Mouse (Mus musculus): ENCODE results near the gene Dbn1. TPM values are rescaled to one million over a fixed set of nuclear protein-coding genes. Genes with fewer than 3 reads are reported as not detected.

Gene Dbn1
- polyA plus RNA-seq, 1 experiment from 2014 or later = 104 TPM

DNA sequence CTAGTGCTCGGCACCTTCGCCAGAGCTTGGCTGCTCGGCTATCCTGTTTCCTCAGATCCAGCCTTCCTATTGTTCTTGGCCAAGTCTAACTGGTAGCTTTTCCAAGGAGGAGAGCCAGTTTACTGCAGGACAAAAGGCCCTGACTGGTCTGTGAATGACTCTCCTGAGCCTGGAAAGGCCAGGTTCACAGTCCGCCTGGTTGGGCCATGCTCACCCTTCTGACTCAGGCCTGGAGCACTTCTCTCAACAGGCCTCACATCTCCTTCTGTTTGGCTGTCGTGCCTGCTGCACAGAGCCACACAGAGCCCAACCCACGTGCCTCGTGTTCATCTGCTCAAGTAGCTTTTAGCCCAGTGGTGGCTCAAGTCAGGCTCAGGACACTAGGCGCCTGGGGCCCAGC lies 34.8 kb upstream of the Dbn1 start:
- Histone ChIP-seq H3K9me3 (replicated peaks; ENCODE audit: low read length) (no peaks in the 10 kb centered on the region), H3K4me1 (replicated peaks; ENCODE audit: insufficient read depth, low read length) (peaks cover 5% of the 10 kb centered on the region; the same call in 1 of the 2 replicates), H3K9ac (ENCODE audit: low read depth, low read length) (0 out of 2 replicates have a peak overlapping the region, but pooled peaks have one; percentile 5), H3K4me2 (ENCODE audit: low read length) (no peak overlapping the region), H3K27ac (0 out of 2 replicates have a peak overlapping the region, but pooled peaks have one; percentile 25), H3K36me3 (ENCODE audit: insufficient read depth, low read length) (no peaks in the 10 kb centered on the region), H3K27me3 (ENCODE audit: insufficient read depth, low read length) (no peaks in the 10 kb centered on the region), H3K4me3 (replicated peaks; ENCODE audit: low read depth, low read length) (no peak overlapping the region)
- no peak for TF ChIP-seq CTCF (IDR thresholded peaks at IDR 0.05; ENCODE audit: low read depth)
- ATAC-seq (replicated peaks; ENCODE audit: low FRiP score, low read depth) (0 out of 2 replicates have a peak, but pooled peaks have one; percentile 12), DNase-seq (ENCODE audit: low spot score) (no peak)
- 49% methylated on average over 8 of the region's 8 CpGs for WGBS

DNA sequence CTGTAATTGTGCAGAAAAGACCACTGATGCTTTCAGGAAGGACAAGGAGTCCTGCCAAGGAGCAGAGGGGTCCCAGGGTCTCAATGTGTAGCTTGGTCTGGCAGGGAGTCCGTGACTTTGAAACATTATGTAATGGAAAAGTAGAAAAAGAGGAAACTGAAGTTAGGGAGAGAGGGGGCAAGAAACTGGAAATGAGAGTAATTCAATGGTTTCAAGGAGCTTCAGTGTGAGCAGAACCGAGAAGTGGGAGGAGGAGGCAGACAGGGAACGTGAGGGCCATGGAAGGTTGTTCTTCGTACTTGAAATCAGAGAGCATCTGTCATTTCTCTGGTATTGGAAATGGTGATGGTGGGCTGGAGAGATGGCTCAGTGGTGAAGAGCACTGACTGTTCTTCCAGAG lies 31.7 kb upstream of the Dbn1 start:
- no peak overlapping the region for H3K9ac ChIP-seq (ENCODE audit: low read depth, low read length)
- WGBS = 69% methylated on average over 4 of the region's 4 CpGs
- peaks cover 4% of the 10 kb centered on the region; the same call in 1 of the 2 replicates for H3K27me3 ChIP-seq (ENCODE audit: insufficient read depth, low read length)
- no peaks in the 10 kb centered on the region for H3K9me3 ChIP-seq (replicated peaks; ENCODE audit: low read length)
- no peak overlapping the region for H3K4me2 ChIP-seq (ENCODE audit: low read length)
- no peak overlapping the region for H3K27ac ChIP-seq
- no peaks in the 10 kb centered on the region for H3K36me3 ChIP-seq (ENCODE audit: insufficient read depth, low read length)
- ATAC-seq (replicated peaks; ENCODE audit: low FRiP score, low read depth) = no peak
- H3K4me3 ChIP-seq (replicated peaks; ENCODE audit: low read depth, low read length) = no peak overlapping the region
- TF ChIP-seq CTCF (IDR thresholded peaks at IDR 0.05; ENCODE audit: low read depth) = no peak
- no peak for DNase-seq (ENCODE audit: low spot score)
- peaks cover 5% of the 10 kb centered on the region; the same call in 1 of the 2 replicates for H3K4me1 ChIP-seq (replicated peaks; ENCODE audit: insufficient read depth, low read length)

DNA sequence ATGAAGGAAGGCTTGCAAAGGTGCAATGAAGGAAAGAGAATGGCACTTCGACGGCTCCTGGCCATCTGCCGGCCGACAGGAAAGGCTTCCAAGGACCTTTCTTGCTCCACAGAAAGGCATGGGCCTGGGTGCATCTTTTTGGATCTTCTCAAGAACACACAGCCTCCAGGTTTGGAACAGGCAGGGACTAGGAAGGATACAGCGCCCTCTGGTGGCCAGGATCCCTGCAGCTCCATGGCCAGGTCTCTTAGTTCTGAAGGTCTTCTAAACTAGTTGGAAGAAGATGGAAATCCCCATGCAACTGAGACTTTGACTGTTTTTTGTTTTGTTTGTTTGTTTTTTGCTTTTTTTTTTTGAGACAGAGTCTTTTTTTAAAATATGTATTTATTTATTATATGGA lies 29.0 kb upstream of the Dbn1 start:
- DNase-seq (ENCODE audit: low spot score) (peak; percentile 91), ATAC-seq (replicated peaks; ENCODE audit: low FRiP score, low read depth) (no peak)
- no peak overlapping the region for H3K27ac ChIP-seq
- H3K4me2 ChIP-seq (ENCODE audit: low read length) = no peak overlapping the region
- peak; percentile 95 for TF ChIP-seq CTCF (IDR thresholded peaks at IDR 0.05; ENCODE audit: low read depth)
- H3K9me3 ChIP-seq (replicated peaks; ENCODE audit: low read length) = no peaks in the 10 kb centered on the region
- peaks cover 5% of the 10 kb centered on the region; the same call in 1 of the 2 replicates for H3K27me3 ChIP-seq (ENCODE audit: insufficient read depth, low read length)
- H3K9ac ChIP-seq (ENCODE audit: low read depth, low read length) = no peak overlapping the region
- WGBS = 7% methylated on average over 5 of the region's 5 CpGs
- no peak overlapping the region for H3K4me3 ChIP-seq (replicated peaks; ENCODE audit: low read depth, low read length)
- no peaks in the 10 kb centered on the region for H3K36me3 ChIP-seq (ENCODE audit: insufficient read depth, low read length)
- peaks cover 5% of the 10 kb centered on the region for H3K4me1 ChIP-seq (replicated peaks; ENCODE audit: insufficient read depth, low read length)

DNA sequence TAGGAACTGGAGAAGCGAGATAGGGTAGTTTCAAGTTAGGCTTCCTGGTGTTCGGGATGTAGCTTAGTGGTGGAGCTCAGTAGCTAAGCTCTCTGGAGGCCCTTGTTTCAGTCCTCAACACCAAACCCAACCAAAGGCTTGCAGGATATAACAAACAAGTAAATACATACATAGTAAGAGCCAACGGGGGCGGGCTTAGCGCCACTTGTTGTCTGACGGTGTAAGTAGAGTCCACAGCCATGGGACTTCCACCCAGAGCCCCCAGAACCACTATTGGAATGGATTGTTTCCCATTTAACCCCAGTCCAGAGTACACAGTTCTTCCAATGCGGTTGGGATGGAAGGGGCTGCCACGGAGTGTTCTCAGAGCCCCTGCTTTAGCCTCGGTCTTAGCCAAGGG lies 25.9 kb upstream of the Dbn1 start:
- TF ChIP-seq CTCF (IDR thresholded peaks at IDR 0.05; ENCODE audit: low read depth) = no peak
- DNase-seq (ENCODE audit: low spot score) = no peak
- peak overlapping the region; percentile 82; the same call in 1 of the 2 replicates for H3K9ac ChIP-seq (ENCODE audit: low read depth, low read length)
- peaks cover under 1% of the 10 kb centered on the region; the same call in 1 of the 2 replicates for H3K36me3 ChIP-seq (ENCODE audit: insufficient read depth, low read length)
- 33% methylated on average over 9 of the region's 9 CpGs for whole genome bisulfite sequencing
- no peak overlapping the region for H3K27ac ChIP-seq
- H3K9me3 ChIP-seq (replicated peaks; ENCODE audit: low read length) = no peaks in the 10 kb centered on the region
- H3K4me3 ChIP-seq (replicated peaks; ENCODE audit: low read depth, low read length) = peak overlapping the region; percentile 90
- H3K4me2 ChIP-seq (ENCODE audit: low read length) = peak overlapping the region; percentile 89
- ATAC-seq (replicated peaks; ENCODE audit: low FRiP score, low read depth) = no peak
- peaks cover 22% of the 10 kb centered on the region for H3K4me1 ChIP-seq (replicated peaks; ENCODE audit: insufficient read depth, low read length)
- peaks cover 5% of the 10 kb centered on the region; the same call in 1 of the 2 replicates for H3K27me3 ChIP-seq (ENCODE audit: insufficient read depth, low read length)

DNA sequence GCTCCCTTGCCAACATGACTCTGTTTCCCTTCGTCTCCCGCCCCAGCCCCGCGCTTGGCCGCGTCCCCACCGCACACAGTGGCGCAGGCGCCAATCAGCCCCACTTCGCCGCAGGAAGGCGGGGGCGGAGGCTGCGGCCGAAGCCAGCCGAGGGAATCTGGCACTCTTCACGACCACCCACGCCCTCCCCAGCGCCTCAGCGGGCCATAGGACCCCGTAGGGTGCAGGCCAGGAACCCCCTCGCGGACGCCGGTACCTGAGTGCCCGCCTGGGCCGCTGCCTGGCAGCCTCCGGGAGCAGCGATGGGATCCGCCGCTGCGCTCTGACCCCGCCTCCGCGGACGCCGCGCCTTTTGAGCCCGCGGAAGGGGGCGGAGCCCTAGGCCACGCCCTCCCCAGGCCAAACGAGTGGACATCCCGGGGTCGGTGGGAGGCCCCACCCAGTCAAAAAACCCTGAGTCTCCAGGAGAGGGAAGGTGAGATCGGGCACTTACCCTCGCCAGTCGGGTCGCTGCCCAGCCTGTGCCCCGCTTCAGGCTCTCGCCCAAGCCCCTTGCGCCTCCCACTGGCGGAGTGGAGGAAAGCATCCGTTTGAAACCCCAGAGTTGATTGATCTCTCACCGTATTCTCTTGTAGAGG lies 25.3 kb upstream of the Dbn1 start, which contains the start of gene Pdlim7:
Pdlim7 (minus strand) TSS at position 566 of the 638 bp plus-strand sequence.
- Histone ChIP-seq H3K27ac (peak within 1 kb of the TSS; percentile 86), H3K4me3 (replicated peaks; ENCODE audit: low read depth, low read length) (peak within 1 kb of the TSS; percentile 90), H3K27me3 (ENCODE audit: insufficient read depth, low read length) (peaks cover 5% of the 10 kb centered on the region; the same call in 1 of the 2 replicates), H3K9me3 (replicated peaks; ENCODE audit: low read length) (no peaks in the 10 kb centered on the region), H3K36me3 (ENCODE audit: insufficient read depth, low read length) (peaks cover 6% of the 10 kb centered on the region; the same call in 1 of the 2 replicates), H3K4me2 (ENCODE audit: low read length) (peak within 1 kb of the TSS; percentile 89), H3K4me1 (replicated peaks; ENCODE audit: insufficient read depth, low read length) (peaks cover 22% of the 10 kb centered on the region), H3K9ac (ENCODE audit: low read depth, low read length) (peak within 1 kb of the TSS; percentile 82)
- peak; percentile 79 for ATAC-seq (replicated peaks; ENCODE audit: low FRiP score, low read depth)
- peak; percentile 91 for DNase-seq (ENCODE audit: low spot score)
- peak; percentile 87 for TF ChIP-seq CTCF (IDR thresholded peaks at IDR 0.05; ENCODE audit: low read depth)
- WGBS = under 1% methylated on average over 54 of the region's 55 CpGs

DNA sequence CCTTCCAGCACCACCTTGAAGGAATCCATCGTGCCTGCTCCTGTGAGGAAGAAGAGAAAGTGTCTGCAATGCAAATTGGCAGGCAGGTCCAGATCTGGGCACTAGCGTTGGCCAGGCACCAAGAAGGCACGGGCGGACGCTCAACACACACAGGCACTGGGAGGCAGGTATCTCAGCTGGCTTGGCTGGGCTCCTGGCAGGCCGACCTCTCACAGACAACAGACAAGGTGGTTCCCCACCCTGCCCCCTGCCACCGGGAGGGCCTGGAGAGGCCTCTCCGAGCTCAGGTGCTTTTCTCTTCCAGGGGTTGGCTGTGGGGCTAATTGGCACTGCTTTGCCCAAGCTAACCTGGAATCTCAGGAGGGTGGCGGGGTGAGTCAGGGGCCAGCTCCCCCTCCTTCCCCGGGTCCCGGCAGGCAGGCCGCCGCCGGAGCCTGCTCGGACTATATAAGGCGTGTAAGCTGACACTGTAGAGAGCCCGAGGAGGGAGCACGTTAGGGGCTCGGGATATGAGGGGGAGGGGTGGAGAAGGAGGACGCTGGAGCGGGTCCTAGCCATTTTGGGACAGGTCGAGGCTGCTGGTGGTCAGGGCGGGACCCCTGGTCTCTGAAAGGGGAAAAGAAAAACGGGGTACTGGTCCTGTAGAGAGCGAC lies 24.6 kb upstream of the Dbn1 start:
- peaks cover 22% of the 10 kb centered on the region for H3K4me1 ChIP-seq (replicated peaks; ENCODE audit: insufficient read depth, low read length)
- H3K27me3 ChIP-seq (ENCODE audit: insufficient read depth, low read length) = peaks cover 5% of the 10 kb centered on the region; the same call in 1 of the 2 replicates
- no peaks in the 10 kb centered on the region for H3K9me3 ChIP-seq (replicated peaks; ENCODE audit: low read length)
- WGBS = 1% methylated on average over 25 of the region's 25 CpGs
- peak overlapping the region; percentile 82 for H3K9ac ChIP-seq (ENCODE audit: low read depth, low read length)
- peaks cover 11% of the 10 kb centered on the region; the same call in 1 of the 2 replicates for H3K36me3 ChIP-seq (ENCODE audit: insufficient read depth, low read length)
- peak; percentile 83 for DNase-seq (ENCODE audit: low spot score)
- peak; percentile 62 for ATAC-seq (replicated peaks; ENCODE audit: low FRiP score, low read depth)
- H3K4me2 ChIP-seq (ENCODE audit: low read length) = peak overlapping the region; percentile 89
- peak overlapping the region; percentile 86 for H3K27ac ChIP-seq
- peak overlapping the region; percentile 90 for H3K4me3 ChIP-seq (replicated peaks; ENCODE audit: low read depth, low read length)
- no peak for TF ChIP-seq CTCF (IDR thresholded peaks at IDR 0.05; ENCODE audit: low read depth)

Data from kidney, postnatal 0 days (tissue).